Mouse (Mus musculus) liver, embryonic 11.5 days (tissue): ENCODE measurements around the gene Ak4. TPM values are rescaled to one million over a fixed set of nuclear protein-coding genes. Genes with fewer than 3 reads are reported as not detected.
"Not testable (repeated sequence)": the region's sequence is repeated elsewhere in the genome, so short reads cannot be mapped to it uniquely, and the experiment has no call there.

Experiments used
- ATAC-seq: fragments of 200-750 bp; cut with Nextera tagmentation; replicated peaks from 2 replicates; pipeline ENCODE4 v1.8.0; 2017; ENCODE audit warnings: moderate number of reproducible peaks, mild to moderate bottlenecking, moderate TSS enrichment, moderate library complexity; ENCODE audit not compliant: low FRiP score
- DNase-seq: peaks from one replicate; pipeline ENCODE4 v3.0.0-alpha.2; 2017; ENCODE audit warnings: low spot score
- H3K27ac ChIP-seq: fragments of 300-500 bp; sonication (generic); 2 replicates; pipeline ENCODE4 v1.5.1; 2014; ENCODE audit warnings: mild to moderate bottlenecking, low read depth, low read length, control low read depth
- H3K27me3 ChIP-seq: fragments of 300-500 bp; sonication (generic); replicated peaks from 2 replicates; pipeline ENCODE4 v1.6.1; 2014; ENCODE audit warnings: low read length, mixed read lengths; ENCODE audit not compliant: control insufficient read depth, insufficient read depth
- H3K36me3 ChIP-seq: fragments of 300-500 bp; sonication (generic); 2 replicates; pipeline ENCODE4 v1.6.1; 2014; ENCODE audit warnings: mild to moderate bottlenecking, low read length, moderate library complexity, mixed read lengths; ENCODE audit not compliant: control insufficient read depth, insufficient read depth
- H3K4me1 ChIP-seq: fragments of 300-500 bp; sonication (generic); replicated peaks from 2 replicates; pipeline ENCODE4 v1.6.1; 2014; ENCODE audit warnings: low read length, mixed read lengths; ENCODE audit not compliant: control insufficient read depth, insufficient read depth
- H3K4me2 ChIP-seq: fragments of 300-500 bp; sonication (generic); 2 replicates; pipeline ENCODE4 v1.6.1; 2014; ENCODE audit warnings: mild to moderate bottlenecking, control low read depth, moderate library complexity
- H3K4me3 ChIP-seq: fragments of 300-500 bp; sonication (generic); 2 replicates; pipeline ENCODE4 v1.5.1; 2014; ENCODE audit warnings: low read depth, low read length, control low read depth
- H3K9ac ChIP-seq: fragments of 300-500 bp; sonication (generic); 2 replicates; pipeline ENCODE4 v1.6.1; 2014; ENCODE audit warnings: low read depth, low read length, control low read depth
- H3K9me3 ChIP-seq: fragments of 300-500 bp; sonication (generic); 2 replicates; pipeline ENCODE4 v1.6.1; 2016; ENCODE audit warnings: low read length, inconsistent platforms, mixed read lengths; ENCODE audit not compliant: control insufficient read depth
- WGBS: fragments of 180-500 bp; shearing (Covaris S2); extraction: QIAGEN DNeasy Blood & Tissue Kit; methylation state at CpG from one replicate; pipeline ENCODE4 v1.1.7; 2014; 5-methylcytosine and 5-hydroxymethylcytosine counted together
- polyA plus RNA-seq: library from polyadenylated mRNA; unstranded; fragments of >200 nt; fragmentation: Nextera tagmentation; extraction: Ambion mirVana; gene quantifications from 2 replicates; pipeline ENCODE4 v1.2.1, GENCODE M21; 2014

Gene Ak4
- polyA plus RNA-seq, 1 experiment from 2014 or later = 14.8 TPM

DNA sequence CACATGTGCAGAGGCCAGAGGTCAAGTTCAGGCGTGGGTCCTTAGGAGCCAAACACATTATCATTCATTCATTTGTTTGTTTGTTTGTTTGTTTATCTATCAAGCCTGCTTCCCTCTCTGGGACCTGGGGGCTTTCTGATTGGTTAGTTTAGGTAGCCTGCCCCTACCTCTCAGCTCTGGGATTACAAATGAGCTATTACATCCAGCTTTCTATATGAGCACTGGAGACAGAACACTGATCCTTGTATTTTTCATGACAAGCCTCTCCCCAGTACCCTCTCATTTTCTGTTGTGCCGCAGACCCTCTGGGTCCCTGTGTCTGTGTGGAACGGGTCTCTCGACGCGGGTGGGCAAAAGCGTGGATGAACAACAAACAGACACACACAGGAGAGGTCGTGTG lies 30.8 kb upstream of the Ak4 start:
- no peak overlapping the region for H3K9ac ChIP-seq
- no peaks in the 10 kb centered on the region for H3K36me3 ChIP-seq
- DNase-seq (no peak), ATAC-seq (no peak)
- no peak overlapping the region for H3K4me3 ChIP-seq
- no peaks in the 10 kb centered on the region for H3K4me1 ChIP-seq
- 84% methylated on average over 8 of the region's 8 CpGs for WGBS
- no peaks in the 10 kb centered on the region for H3K9me3 ChIP-seq
- H3K4me2 ChIP-seq = no peak overlapping the region
- no peaks in the 10 kb centered on the region for H3K27me3 ChIP-seq
- H3K27ac ChIP-seq = no peak overlapping the region

DNA sequence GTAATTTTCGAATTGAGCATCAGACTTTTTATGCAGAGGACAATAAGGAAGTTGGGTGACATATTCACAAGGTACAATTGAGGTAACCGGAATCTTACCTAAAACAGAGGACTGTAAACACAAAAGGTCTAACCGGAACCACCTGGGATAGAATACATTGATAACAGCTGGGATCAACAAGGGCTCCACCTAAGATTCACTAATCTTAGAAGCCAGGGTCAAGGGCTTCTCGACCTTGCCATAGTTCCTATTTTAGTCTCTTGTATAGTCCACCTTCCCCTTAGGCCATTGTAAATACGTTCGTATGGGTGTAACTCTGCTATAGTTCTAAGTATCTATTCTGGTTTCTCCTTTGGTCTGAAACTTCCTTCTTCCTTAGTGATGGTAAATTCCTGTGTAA lies 30.4 kb upstream of the Ak4 start:
- H3K4me3 ChIP-seq, H3K36me3 ChIP-seq, H3K27me3 ChIP-seq, H3K9ac ChIP-seq, H3K9me3 ChIP-seq, H3K4me2 ChIP-seq, H3K27ac ChIP-seq, ATAC-seq, H3K4me1 ChIP-seq, DNase-seq: not testable (repeated sequence)
- 68% methylated on average over 6 of the region's 6 CpGs for WGBS

DNA sequence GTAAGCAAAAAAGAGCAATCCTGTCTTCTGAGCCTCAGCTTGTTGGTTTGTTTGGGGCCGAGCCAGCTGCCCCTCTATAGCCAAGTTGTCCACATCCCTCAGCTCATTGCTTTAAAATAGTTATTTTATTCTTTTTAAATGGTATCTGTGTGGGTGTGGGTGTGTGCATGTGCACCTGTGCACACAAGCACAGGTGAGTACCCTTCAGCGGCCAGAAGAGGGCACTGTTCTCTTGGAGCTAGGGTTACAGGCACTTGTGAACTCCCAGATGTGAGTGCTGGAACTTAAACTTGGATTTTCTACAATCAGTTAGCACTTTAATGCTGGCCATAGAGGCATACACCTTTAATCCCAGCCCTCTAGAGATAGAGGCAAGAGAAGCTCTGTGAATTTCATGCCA lies 26.8 kb upstream of the Ak4 start:
- Histone ChIP-seq H3K27me3 (no peaks in the 10 kb centered on the region), H3K4me1 (no peaks in the 10 kb centered on the region), H3K4me2 (no peak overlapping the region), H3K9ac (no peak overlapping the region), H3K27ac (no peak overlapping the region), H3K36me3 (no peaks in the 10 kb centered on the region), H3K9me3 (no peaks in the 10 kb centered on the region), H3K4me3 (no peak overlapping the region)
- DNase-seq = no peak
- 35% methylated on average over 2 of the region's 2 CpGs for WGBS
- no peak for ATAC-seq

- no peaks in the 10 kb centered on the region for H3K36me3 ChIP-seq
- no peak overlapping the region for H3K27ac ChIP-seq
- no peak overlapping the region for H3K4me2 ChIP-seq
- no peaks in the 10 kb centered on the region for H3K27me3 ChIP-seq
- DNase-seq (peak; percentile 36), ATAC-seq (peak; percentile 75)
- no peak overlapping the region for H3K4me3 ChIP-seq
- H3K9ac ChIP-seq = no peak overlapping the region
- H3K4me1 ChIP-seq = no peaks in the 10 kb centered on the region
- 53% methylated on average over 5 of the region's 5 CpGs for WGBS
- H3K9me3 ChIP-seq = no peaks in the 10 kb centered on the region
Observed at GRCm38 (mm10) chr4:101393292-101393711, 25.8 kb upstream of the Ak4 start.

- Histone ChIP-seq H3K27ac (no peak overlapping the region), H3K9ac (no peak overlapping the region), H3K9me3 (no peaks in the 10 kb centered on the region), H3K4me2 (no peak overlapping the region), H3K4me1 (no peaks in the 10 kb centered on the region), H3K27me3 (no peaks in the 10 kb centered on the region), H3K36me3 (no peaks in the 10 kb centered on the region), H3K4me3 (no peak overlapping the region)
- 82% methylated on average over 8 of the region's 8 CpGs for WGBS
- ATAC-seq (no peak), DNase-seq (no peak)
Observed at GRCm38 (mm10) chr4:101395021-101395533, 24.0 kb upstream of the Ak4 start.

GRCm38 (mm10) chr4:101400025-101400594 lies 19.0 kb upstream of the Ak4 start:
- Histone ChIP-seq H3K27ac (no peak overlapping the region), H3K4me3 (no peak overlapping the region), H3K4me1 (no peaks in the 10 kb centered on the region), H3K9me3 (no peaks in the 10 kb centered on the region), H3K9ac (no peak overlapping the region), H3K36me3 (no peaks in the 10 kb centered on the region), H3K4me2 (no peak overlapping the region), H3K27me3 (no peaks in the 10 kb centered on the region)
- WGBS = 65% methylated on average over 4 of the region's 4 CpGs
- no peak for ATAC-seq
- DNase-seq = no peak

DNA sequence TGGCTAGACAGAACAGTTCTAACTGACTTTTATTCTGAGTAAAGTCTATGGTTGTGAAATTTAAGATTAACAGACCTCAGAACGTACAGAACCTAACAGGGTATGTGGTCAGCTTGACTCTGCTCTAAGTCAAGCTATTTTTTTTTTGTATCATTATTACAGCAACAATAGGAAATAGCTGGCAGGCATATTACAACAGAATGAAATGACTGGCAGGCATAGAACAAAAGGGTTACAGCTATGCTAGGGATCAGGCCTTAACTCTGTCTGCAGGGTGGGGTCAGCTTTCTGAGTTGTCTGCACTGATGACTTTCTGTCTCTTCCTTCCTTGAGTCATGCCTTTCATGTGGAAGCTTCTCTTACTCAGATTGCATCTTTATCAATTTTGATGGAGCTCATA lies 17.1 kb upstream of the Ak4 start:
- ATAC-seq = no peak
- Histone ChIP-seq H3K4me2 (no peak overlapping the region), H3K4me3 (no peak overlapping the region), H3K36me3 (no peaks in the 10 kb centered on the region), H3K9me3 (no peaks in the 10 kb centered on the region), H3K4me1 (no peaks in the 10 kb centered on the region), H3K27me3 (no peaks in the 10 kb centered on the region), H3K27ac (no peak overlapping the region), H3K9ac (no peak overlapping the region)
- 65% methylated on average over 1 of the region's 1 CpGs for WGBS
- no peak for DNase-seq

DNA sequence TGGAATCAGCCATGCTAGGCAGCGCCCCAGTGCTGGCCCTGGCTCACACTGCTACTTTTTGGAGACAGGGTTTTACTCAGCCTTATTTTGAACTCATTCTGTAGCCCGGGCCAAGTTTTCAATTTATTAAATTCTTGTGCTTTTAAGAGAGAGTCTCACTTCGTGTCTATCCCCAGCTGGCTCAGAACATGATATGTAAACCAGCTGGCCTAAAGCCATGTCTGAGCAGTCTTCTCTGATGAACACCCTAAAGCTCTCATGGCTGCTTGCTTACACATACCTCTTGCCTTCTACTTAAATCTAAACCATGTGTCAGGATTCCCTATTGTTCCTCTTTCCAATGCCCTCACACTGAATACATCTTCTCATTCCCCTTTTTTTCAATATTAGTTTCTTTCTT lies 14.2 kb upstream of the Ak4 start:
- no peak overlapping the region for H3K9ac ChIP-seq
- DNase-seq (no peak), ATAC-seq (no peak)
- 66% methylated on average over 3 of the region's 3 CpGs for WGBS
- no peak overlapping the region for H3K4me2 ChIP-seq
- no peak overlapping the region for H3K4me3 ChIP-seq
- H3K27me3 ChIP-seq = no peaks in the 10 kb centered on the region
- no peaks in the 10 kb centered on the region for H3K36me3 ChIP-seq
- no peak overlapping the region for H3K27ac ChIP-seq
- H3K9me3 ChIP-seq = no peaks in the 10 kb centered on the region
- no peaks in the 10 kb centered on the region for H3K4me1 ChIP-seq

GRCm38 (mm10) chr4:101406411-101407196 lies 12.5 kb upstream of the Ak4 start:
- WGBS = 81% methylated on average over 4 of the region's 4 CpGs
- H3K9ac ChIP-seq = no peak overlapping the region
- H3K9me3 ChIP-seq = no peaks in the 10 kb centered on the region
- no peak for ATAC-seq
- H3K4me3 ChIP-seq = no peak overlapping the region
- H3K27me3 ChIP-seq = no peaks in the 10 kb centered on the region
- DNase-seq = no peak
- no peaks in the 10 kb centered on the region for H3K4me1 ChIP-seq
- H3K4me2 ChIP-seq = no peak overlapping the region
- H3K36me3 ChIP-seq = no peaks in the 10 kb centered on the region
- no peak overlapping the region for H3K27ac ChIP-seq
